Mouse (Mus musculus): ENCODE measurements around the gene Wwc1.
"Not testable (repeated sequence)": the region's sequence is repeated elsewhere in the genome, so short reads cannot be mapped to it uniquely, and the experiment has no call there.

The Wwc1 gene

DNA sequence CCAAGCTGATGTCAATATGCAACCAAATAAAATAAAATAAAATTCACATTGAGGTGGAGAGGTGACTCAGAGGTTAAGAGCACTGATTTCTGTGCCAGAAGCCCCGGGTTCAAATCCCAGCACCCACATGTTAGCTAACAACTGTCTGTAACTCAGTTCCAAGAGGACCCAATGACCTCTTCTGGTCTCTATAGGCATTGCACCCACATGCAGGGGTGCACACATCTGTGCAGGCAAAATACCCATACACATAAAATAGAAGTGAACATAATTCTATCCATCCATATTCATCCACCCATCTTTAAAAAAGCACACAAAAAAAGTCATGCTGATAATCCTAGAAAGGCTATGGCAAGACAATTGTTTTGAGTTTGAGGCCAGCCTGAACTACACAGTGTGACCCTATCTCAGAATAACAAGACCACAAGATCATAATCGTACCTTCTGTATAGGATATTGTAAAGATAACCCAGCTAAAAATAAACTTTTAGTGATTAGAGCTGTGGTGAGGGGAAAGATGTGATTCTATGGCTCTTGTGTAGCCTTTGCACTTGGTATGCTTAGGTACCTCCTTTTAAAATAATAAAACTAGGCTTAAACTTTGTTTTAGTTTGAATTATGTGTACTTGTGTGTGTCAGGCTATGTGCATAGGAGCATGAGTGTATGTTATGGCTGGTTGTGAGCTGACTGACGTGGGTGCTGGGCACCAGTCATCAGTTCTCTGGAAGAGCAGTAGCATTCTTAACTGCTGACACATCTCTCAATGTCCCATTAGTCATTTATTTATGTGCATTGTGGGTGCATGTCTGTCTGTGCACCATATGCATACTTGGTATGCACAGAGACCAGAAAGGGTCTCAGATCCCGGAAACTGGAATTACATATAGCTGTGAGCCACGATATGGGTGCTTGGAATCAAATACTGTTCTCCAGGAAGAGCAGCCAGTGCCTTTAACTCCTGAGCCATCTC is 142.9 kb downstream of the Wwc1 start:
- DNase-seq (ENCODE audit: low spot score): no peak

DNA sequence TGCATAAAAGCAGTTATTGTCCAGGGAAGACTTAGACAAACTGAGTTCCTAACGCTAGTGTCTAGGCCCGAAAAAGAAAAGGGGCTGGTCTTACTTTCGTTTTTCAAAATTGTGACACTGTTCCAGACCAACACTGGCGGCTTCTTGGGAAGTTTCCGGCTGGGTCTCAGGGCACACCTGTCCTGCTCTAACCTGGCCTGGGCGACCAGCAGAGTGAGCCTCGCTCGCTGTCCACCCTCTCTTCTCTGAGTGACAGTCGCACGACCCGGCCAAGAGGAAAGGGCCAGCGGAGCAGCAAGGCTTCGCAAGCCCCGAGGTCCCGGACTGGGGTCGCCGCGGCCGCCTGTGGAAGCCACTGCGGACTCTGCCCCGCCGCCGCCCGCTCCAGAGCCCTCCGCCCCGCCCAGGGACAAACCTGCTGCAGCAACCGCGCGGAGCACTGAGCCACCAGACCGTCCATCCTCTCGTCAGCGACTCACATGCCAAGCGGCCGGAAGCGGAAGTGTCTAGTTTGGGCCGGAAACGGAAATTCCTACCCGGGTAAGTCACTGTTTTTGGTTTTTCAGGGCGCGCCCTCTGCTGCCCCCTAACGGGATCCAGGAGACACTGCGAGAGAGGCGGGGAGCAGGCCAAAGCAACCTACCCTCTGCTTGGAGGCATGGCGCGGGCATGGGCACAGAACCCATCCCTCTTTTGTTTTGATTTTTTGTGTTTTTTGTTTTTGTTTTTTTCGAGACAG is 146.1 kb downstream of the Wwc1 start, which contains the start of gene Rars:
Gene Rars, minus strand, starts transcription at position 485 of the 739 bp plus-strand sequence.
- peak; percentile 89 for DNase-seq (ENCODE audit: low spot score)

DNA sequence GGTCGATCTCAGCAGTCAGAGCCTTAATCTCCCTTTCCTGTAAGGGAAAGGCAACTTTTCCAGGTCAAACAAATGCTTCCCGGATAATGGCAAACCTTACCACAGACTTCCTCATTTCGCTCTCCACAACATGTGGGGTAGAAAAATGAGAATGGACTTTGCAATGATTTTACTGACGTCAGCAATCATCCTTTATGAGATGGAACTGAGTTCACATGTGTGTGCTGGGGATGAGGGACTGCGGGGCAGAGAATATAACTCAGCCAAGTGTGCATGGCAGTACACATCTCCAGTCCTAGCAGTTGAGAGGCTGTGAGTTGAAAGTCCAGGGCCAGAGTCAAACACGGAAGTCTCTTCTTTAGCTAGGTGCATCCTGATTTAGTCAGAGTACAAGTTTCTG is 147.1 kb downstream of the Wwc1 start:
- no peak for DNase-seq (ENCODE audit: low spot score)

DNA sequence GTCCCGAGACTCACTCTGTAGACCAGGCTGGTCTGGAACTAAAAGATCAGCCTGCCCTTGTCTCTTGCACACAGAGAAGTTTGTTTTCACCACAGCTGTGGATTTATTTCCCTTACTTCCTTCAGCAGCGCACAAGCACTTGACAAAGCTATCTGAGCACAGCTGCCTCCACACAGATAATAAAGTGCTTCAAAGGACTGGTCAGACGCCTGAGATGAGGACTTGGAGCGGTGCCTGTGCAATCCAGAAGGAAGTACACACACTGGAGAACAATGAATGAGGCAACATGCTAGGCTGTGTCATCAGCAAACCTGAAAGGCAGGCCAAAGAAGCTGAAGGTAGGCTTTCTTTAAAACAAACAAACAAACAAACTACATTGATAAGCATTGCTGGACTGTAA is 148.2 kb downstream of the Wwc1 start:
- no peak for DNase-seq (ENCODE audit: low spot score)

DNA sequence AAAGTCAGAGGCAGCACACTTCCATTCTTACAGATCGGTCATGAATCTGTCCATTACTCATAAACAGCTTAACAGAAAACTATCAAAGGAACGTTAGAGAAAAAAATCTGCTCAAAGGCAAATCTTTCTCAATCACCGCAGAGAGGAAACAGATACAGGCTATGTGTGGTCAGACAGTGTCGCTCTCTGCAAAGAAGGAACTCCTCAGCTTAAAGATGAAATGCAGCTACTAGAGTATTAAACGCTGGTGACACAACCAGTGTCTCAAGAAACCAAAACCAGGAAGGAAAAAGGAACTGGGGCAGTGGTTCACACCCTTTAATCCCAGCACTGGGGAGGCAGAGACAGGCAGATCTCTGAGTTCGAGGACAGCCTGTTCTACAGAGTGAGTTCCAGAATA is 152.6 kb downstream of the Wwc1 start:
- DNase-seq (ENCODE audit: low spot score): no peak

DNA sequence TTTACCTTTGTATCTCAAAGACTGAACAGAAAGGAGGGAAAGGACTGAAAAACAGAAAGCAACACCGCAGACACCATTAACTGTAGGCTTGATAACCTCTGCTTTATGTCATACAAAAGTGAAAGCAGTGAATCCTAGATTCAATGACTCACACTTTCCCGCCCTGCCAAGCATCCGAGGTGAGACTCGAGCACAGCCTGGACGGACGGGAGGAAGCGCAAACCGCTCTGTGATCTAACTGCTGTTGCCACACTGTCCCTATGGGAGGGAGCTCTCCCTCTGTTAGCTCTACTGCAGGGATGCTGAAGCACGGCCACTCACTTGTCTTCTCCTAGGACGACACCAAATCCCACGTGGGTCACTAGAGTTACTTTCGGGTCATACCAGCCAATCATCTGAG is 164.0 kb downstream of the Wwc1 start:
- no peak for DNase-seq (ENCODE audit: low spot score)

DNA sequence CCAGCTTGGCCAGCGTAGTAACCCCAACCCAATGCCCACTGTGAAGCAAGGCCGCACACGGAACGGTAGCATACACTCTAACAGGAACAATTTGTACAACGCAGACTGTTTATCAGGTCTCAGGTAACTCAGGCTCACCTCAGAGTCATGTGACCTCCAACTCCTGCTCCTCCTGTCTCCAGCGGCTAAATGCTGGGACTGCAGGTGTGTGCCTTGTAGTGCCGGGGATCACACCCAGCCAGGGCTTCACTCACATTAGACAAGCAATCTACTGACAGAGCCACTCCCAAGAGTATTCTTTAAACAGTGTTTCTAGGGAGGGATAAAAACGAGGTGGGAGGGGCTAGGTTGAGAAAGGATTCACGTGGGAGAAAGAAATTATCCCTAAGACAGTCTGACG is 168.9 kb downstream of the Wwc1 start:
- no peak for DNase-seq (ENCODE audit: low spot score)

DNA sequence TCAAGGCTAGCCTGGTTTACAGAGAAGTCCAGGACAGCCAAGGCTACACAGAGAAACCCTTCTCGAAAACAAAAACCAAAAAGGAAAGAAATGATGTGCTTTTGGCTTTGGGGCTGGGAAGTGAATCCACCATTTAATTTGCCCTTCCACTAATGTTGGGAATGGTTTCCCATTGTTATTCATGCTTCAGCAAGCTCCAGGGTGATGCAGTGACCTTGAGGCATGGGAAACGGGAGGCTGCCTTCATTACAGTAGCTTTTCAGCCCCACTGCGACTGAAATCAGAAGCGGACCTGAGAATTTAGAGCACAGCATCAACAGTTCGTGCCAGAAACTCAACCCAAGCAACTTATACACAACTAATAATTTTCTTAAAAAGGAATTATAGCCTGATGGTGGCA is 179.0 kb downstream of the Wwc1 start:
- no peak for DNase-seq (ENCODE audit: low spot score)

DNA sequence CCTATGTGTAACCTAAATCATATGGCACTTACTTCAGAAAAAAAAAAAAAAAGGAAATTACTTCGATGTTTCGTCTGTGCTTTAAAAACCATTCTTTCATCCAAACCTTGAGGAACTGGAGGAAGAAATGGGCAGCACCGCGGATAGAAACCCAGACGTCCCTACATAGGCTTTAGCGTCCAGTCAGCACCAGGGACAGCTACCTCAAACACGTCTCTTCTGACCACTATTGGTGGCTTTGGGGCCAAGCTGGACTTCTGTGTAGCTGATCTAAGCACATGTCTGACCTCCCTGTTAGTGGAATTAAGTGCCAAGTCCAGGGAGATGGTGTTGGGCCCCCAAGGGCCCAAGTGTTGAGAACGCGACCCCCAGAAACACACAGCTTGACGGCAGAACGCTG is 181.5 kb downstream of the Wwc1 start, which contains the start of gene Fbll1:
Gene Fbll1, minus strand, starts transcription at position 11 of the 400 bp plus-strand sequence.
- DNase-seq (ENCODE audit: low spot score): peak; percentile 46

DNA sequence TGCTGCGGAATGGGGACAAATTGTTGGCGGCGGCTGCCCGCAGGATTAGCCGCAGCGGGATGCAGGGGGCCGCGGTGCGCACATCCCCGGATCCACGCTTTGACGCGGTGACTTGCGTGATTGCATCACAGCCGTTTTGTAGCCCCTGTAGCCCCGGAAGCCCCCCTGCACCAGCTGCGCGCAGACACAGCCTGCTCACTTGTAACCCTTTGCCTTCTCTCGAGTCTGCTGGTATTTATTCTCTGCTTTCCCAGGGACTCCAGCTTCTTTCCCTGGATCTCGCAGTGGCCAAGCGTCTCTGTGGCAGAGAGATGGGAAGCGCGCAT is 181.9 kb downstream of the Wwc1 start:
- no peak for DNase-seq (ENCODE audit: low spot score)

DNA sequence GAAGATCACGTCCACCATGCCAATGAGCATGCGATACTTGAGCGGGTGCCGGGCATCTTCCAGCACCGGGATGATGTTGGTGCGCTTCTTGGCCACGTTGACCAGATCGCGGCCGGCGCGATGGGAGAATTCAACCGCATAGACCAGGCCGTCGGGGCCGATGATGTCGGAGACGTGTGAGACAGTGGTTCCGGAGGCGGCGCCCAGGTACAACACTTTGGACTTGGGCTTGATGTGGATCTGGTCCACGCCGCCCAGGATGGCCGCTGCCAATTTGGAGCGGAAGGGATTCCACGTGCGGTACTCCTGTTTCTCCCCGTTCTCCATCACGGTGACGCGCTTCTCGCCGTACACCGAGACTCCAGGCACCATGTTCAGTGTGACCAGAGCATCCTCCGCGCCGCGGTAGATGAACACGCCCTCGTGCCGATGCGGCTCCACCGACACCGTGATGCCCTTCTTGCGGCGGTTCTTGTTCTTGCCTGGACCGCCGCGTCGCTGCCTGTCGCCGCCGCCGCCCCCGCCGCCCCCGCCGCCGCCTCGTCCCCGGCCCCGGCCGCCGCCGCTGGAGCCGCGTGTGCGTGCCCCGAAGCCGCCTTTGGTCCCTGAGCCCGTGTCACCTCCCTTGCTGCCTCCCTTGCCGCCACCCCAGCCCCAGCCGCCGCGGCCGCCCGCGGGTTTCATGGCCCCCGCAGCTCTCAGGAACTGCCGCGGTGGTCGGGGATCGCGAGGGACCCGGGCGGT is 182.4 kb downstream of the Wwc1 start:
- no peak for DNase-seq (ENCODE audit: low spot score)

DNA sequence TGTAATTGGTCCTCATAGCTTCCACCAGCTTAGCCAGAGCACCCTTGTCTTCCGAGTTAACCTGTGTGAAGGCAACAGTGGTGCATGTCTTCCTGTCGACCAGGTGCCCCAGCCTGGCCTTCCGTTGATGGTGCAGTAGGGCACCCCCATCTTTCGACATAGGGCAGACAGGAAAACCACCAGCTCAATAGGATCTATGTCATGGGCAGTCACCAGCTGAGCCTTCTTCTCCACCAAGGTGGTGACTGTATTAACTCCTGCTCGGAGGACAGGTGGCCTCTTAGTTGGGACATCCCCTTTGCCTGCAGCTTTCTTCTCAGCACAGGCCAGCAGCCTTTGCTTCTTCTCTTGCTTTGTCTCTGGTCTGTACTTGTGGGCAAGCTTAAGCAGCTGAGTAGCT is 187.5 kb downstream of the Wwc1 start:
- DNase-seq (ENCODE audit: low spot score): not testable (repeated sequence)

DNA sequence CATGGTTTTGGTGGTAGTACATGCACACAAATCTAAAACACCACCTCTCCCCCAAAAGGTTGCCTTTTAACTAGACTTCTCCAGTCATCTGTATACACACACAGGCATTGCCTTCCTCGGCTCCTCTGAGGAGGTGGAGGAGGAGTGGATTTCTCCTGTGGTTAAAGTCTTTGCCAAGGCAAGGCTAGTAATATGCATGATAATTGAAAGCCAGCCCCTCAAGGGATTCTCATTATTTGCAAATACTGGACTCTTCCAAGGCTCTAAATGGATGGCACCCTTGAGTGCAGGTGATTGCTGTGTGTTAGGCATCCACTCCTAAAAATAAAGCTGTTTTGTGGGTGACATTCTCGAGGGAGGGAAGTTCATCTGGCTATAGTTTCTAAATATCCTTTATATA is 191.9 kb downstream of the Wwc1 start:
- no peak for DNase-seq (ENCODE audit: low spot score)

Data from ovary, postnatal 14 days (tissue).